Mouse (Mus musculus): ENCODE measurements around the gene Pilra.
"Not testable (repeated sequence)": the region's sequence is repeated elsewhere in the genome, so short reads cannot be mapped to it uniquely, and the experiment has no call there.

Gene Pilra

GRCm38 (mm10) chr5:137835966-137836520 lies at the start of gene Pilra:
Gene Pilra, minus strand, starts transcription at chr5:137836281.
- DNase-seq (ENCODE audit: extremely low read depth, insufficient read length, low spot score): not testable (repeated sequence)

GRCm38 (mm10) chr5:137883345-137883744 lies 47.3 kb upstream of the Pilra start:
- DNase-seq (ENCODE audit: extremely low read depth, insufficient read length, low spot score): no peak

GRCm38 (mm10) chr5:137882922-137883321 lies 46.8 kb upstream of the Pilra start:
- DNase-seq (ENCODE audit: extremely low read depth, insufficient read length, low spot score): no peak

GRCm38 (mm10) chr5:137877860-137878259 lies 41.8 kb upstream of the Pilra start:
- DNase-seq (ENCODE audit: extremely low read depth, insufficient read length, low spot score): no peak

- DNase-seq (ENCODE audit: extremely low read depth, insufficient read length, low spot score): no peak
Measured at GRCm38 (mm10) chr5:137875054-137875453, 39.0 kb upstream of the Pilra start.

GRCm38 (mm10) chr5:137872381-137872702 lies 36.3 kb upstream of the Pilra start:
- not testable (repeated sequence) for DNase-seq (ENCODE audit: extremely low read depth, insufficient read length, low spot score)

- not testable (repeated sequence) for DNase-seq (ENCODE audit: extremely low read depth, insufficient read length, low spot score)
Measured at GRCm38 (mm10) chr5:137871644-137872380, 35.7 kb upstream of the Pilra start, which contains the start of gene Pilrb2. Gene Pilrb2, minus strand, starts transcription at chr5:137871815.

- not testable (repeated sequence) for DNase-seq (ENCODE audit: extremely low read depth, insufficient read length, low spot score)
Measured at GRCm38 (mm10) chr5:137868600-137868999, 32.5 kb upstream of the Pilra start.

GRCm38 (mm10) chr5:137864008-137864407 lies 27.9 kb upstream of the Pilra start:
- DNase-seq (ENCODE audit: extremely low read depth, insufficient read length, low spot score): not testable (repeated sequence)

- DNase-seq (ENCODE audit: extremely low read depth, insufficient read length, low spot score): not testable (repeated sequence)
Measured at GRCm38 (mm10) chr5:137857960-137858710, 22.1 kb upstream of the Pilra start, which contains the start of gene Pilrb1. Gene Pilrb1, minus strand, starts transcription at chr5:137858106.

- DNase-seq (ENCODE audit: extremely low read depth, insufficient read length, low spot score): not testable (repeated sequence)
Measured at GRCm38 (mm10) chr5:137856870-137857269, 20.8 kb upstream of the Pilra start.

GRCm38 (mm10) chr5:137854907-137855306 lies 18.8 kb upstream of the Pilra start:
- not testable (repeated sequence) for DNase-seq (ENCODE audit: extremely low read depth, insufficient read length, low spot score)

GRCm38 (mm10) chr5:137850313-137850712 lies 14.2 kb upstream of the Pilra start:
- not testable (repeated sequence) for DNase-seq (ENCODE audit: extremely low read depth, insufficient read length, low spot score)

GRCm38 (mm10) chr5:137837110-137837509 lies 1.0 kb upstream of the Pilra start:
- not testable (repeated sequence) for DNase-seq (ENCODE audit: extremely low read depth, insufficient read length, low spot score)

- no peak for DNase-seq (ENCODE audit: extremely low read depth, insufficient read length, low spot score)
Measured at GRCm38 (mm10) chr5:137836611-137837010, 530 bp upstream of the Pilra start.

- DNase-seq (ENCODE audit: extremely low read depth, insufficient read length, low spot score): no peak
Measured at GRCm38 (mm10) chr5:137833500-137833899, 2.6 kb downstream of the Pilra start.

GRCm38 (mm10) chr5:137831506-137831905 lies 4.6 kb downstream of the Pilra start:
- DNase-seq (ENCODE audit: extremely low read depth, insufficient read length, low spot score): no peak

- no peak for DNase-seq (ENCODE audit: extremely low read depth, insufficient read length, low spot score)
Measured at GRCm38 (mm10) chr5:137831106-137831505, 5.0 kb downstream of the Pilra start.

GRCm38 (mm10) chr5:137830238-137830637 lies 5.8 kb downstream of the Pilra start:
- DNase-seq (ENCODE audit: extremely low read depth, insufficient read length, low spot score): no peak

- DNase-seq (ENCODE audit: extremely low read depth, insufficient read length, low spot score): no peak
Measured at GRCm38 (mm10) chr5:137828694-137829093, 7.4 kb downstream of the Pilra start.

GRCm38 (mm10) chr5:137826421-137826820 lies 9.7 kb downstream of the Pilra start:
- DNase-seq (ENCODE audit: extremely low read depth, insufficient read length, low spot score): no peak
